Mouse (Mus musculus): ENCODE measurements around the gene Gtpbp4. TPM values are rescaled to one million over a fixed set of nuclear protein-coding genes. Genes with fewer than 3 reads are reported as not detected.
"Not testable (repeated sequence)": the region's sequence is repeated elsewhere in the genome, so short reads cannot be mapped to it uniquely, and the experiment has no call there.

Gene Gtpbp4
- polyA plus RNA-seq, 1 experiment from 2014 or later = 62.2 TPM

DNA sequence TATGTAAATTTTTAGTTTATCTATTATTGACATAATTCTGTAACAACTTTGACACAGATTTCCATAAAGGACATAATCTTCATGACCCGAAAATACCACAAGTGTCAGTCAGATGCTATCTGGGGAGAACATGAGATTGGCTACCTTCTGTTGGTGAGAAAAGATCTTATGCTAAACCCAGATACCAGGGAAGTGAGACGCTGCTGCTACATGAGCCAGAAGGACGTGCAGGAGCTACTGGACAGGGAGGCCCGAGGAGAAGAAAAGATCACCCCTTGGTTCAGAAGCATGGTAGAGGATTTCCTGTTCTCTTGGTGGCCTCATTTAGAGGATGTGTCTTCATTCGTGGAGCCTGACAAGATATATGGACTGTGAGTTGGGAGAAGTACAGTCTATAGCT, 36.8 kb downstream of the Gtpbp4 start:
- WGBS = 40% methylated on average over 1 of the region's 5 CpGs
- H3K27ac ChIP-seq (ENCODE audit: low read length); H3K4me3 ChIP-seq (replicated peaks; ENCODE audit: low read length); H3K4me1 ChIP-seq (ENCODE audit: control insufficient read depth, insufficient read depth, low read length); H3K36me3 ChIP-seq (ENCODE audit: control insufficient read depth, insufficient read depth, low read length); H3K9ac ChIP-seq (ENCODE audit: low read length); H3K4me2 ChIP-seq (ENCODE audit: low read depth, low read length); H3K9me3 ChIP-seq (replicated peaks; ENCODE audit: control insufficient read depth, low read length); H3K27me3 ChIP-seq (ENCODE audit: control insufficient read depth, insufficient read depth, low read length); ATAC-seq (ENCODE audit: insufficient read depth, low FRiP score): not testable (repeated sequence)

DNA sequence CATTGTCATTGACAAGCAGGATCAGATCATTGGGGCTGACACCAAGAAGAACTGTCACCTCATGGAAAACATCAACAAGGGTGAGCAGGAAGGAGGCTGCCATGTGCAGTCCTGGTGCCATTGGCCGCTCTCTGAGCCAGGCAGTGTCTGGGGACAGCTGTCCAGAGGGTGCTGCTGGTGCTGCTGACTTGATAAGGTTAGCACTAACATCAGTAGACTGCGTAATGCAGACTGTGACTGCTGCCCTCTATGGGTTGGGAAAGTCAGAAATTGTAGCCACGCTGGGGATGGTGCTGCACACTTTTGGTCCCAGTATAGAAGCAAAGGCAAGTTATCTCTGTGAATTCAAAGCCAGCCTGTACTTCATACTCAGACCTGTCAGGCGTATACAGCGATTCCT, 39.0 kb downstream of the Gtpbp4 start:
- not testable (repeated sequence) for H3K4me2 ChIP-seq (ENCODE audit: low read depth, low read length); ATAC-seq (ENCODE audit: insufficient read depth, low FRiP score); H3K4me1 ChIP-seq (ENCODE audit: control insufficient read depth, insufficient read depth, low read length); H3K9me3 ChIP-seq (replicated peaks; ENCODE audit: control insufficient read depth, low read length); H3K27ac ChIP-seq (ENCODE audit: low read length); H3K4me3 ChIP-seq (replicated peaks; ENCODE audit: low read length); H3K27me3 ChIP-seq (ENCODE audit: control insufficient read depth, insufficient read depth, low read length); H3K9ac ChIP-seq (ENCODE audit: low read length); H3K36me3 ChIP-seq (ENCODE audit: control insufficient read depth, insufficient read depth, low read length)
- WGBS = no CpG with 5 or more reads among the region's 5 CpGs

DNA sequence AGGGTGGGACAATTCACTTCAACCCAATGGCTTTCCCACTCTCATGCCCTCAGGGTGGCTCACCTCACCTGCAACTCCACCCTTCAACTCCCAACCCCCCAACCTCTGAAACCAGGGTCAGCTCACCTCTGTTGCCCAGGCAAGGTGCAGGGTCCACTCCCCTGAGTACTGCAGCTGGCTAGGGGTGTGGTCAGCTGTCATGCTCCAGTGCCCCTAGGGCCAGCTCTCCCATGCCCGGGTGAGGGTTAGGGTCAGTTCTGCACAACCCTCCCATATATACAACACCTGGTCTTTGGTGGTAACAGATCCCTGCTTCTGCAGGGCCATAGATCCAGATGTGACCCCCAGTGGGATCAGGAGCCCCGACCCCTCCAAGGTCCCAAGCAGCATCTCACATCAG, 40.8 kb downstream of the Gtpbp4 start:
- not testable (repeated sequence) for H3K9me3 ChIP-seq (replicated peaks; ENCODE audit: control insufficient read depth, low read length); H3K27me3 ChIP-seq (ENCODE audit: control insufficient read depth, insufficient read depth, low read length); H3K9ac ChIP-seq (ENCODE audit: low read length); H3K4me3 ChIP-seq (replicated peaks; ENCODE audit: low read length); H3K27ac ChIP-seq (ENCODE audit: low read length); H3K4me2 ChIP-seq (ENCODE audit: low read depth, low read length); H3K4me1 ChIP-seq (ENCODE audit: control insufficient read depth, insufficient read depth, low read length); ATAC-seq (ENCODE audit: insufficient read depth, low FRiP score); H3K36me3 ChIP-seq (ENCODE audit: control insufficient read depth, insufficient read depth, low read length)
- WGBS = 83% methylated on average over 2 of the region's 2 CpGs

DNA sequence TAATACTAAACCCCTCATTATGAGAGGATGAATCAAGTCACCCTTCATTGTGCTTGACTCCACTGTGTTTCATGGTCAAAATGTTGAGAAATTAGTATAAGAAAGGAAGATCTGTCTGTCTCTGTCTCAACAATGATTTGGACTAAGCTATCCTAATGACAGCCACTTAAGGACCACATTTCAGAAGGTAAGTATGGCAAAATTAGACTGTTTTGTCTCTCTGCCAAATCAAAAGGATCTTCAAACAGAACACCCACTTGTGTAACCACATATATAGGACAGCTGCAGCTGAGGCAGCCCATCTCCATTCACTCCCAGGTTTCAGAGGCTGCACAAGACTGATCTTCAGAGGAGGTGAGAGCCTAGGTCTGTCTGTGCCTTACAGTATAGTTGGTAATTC, 43.3 kb downstream of the Gtpbp4 start, which contains the start of gene Idi2:
TSS of gene Idi2 (plus strand) at position 301 of the 400 bp plus-strand sequence.
- H3K4me2 ChIP-seq (ENCODE audit: low read depth, low read length); H3K36me3 ChIP-seq (ENCODE audit: control insufficient read depth, insufficient read depth, low read length); H3K9me3 ChIP-seq (replicated peaks; ENCODE audit: control insufficient read depth, low read length); H3K9ac ChIP-seq (ENCODE audit: low read length); H3K4me1 ChIP-seq (ENCODE audit: control insufficient read depth, insufficient read depth, low read length); ATAC-seq (ENCODE audit: insufficient read depth, low FRiP score); H3K4me3 ChIP-seq (replicated peaks; ENCODE audit: low read length); H3K27ac ChIP-seq (ENCODE audit: low read length); H3K27me3 ChIP-seq (ENCODE audit: control insufficient read depth, insufficient read depth, low read length): not testable (repeated sequence)

- H3K4me2 ChIP-seq (ENCODE audit: low read depth, low read length); H3K9ac ChIP-seq (ENCODE audit: low read length); H3K36me3 ChIP-seq (ENCODE audit: control insufficient read depth, insufficient read depth, low read length); H3K4me1 ChIP-seq (ENCODE audit: control insufficient read depth, insufficient read depth, low read length); H3K4me3 ChIP-seq (replicated peaks; ENCODE audit: low read length); H3K27me3 ChIP-seq (ENCODE audit: control insufficient read depth, insufficient read depth, low read length); ATAC-seq (ENCODE audit: insufficient read depth, low FRiP score); H3K27ac ChIP-seq (ENCODE audit: low read length); H3K9me3 ChIP-seq (replicated peaks; ENCODE audit: control insufficient read depth, low read length): not testable (repeated sequence)
These were observed 47.8 kb downstream of the Gtpbp4 start, which contains the start of gene Gm9745 for GRCm38 (mm10) chr13:8948131-8948530. TSS of gene Gm9745 (minus strand) at chr13:8948231.

DNA sequence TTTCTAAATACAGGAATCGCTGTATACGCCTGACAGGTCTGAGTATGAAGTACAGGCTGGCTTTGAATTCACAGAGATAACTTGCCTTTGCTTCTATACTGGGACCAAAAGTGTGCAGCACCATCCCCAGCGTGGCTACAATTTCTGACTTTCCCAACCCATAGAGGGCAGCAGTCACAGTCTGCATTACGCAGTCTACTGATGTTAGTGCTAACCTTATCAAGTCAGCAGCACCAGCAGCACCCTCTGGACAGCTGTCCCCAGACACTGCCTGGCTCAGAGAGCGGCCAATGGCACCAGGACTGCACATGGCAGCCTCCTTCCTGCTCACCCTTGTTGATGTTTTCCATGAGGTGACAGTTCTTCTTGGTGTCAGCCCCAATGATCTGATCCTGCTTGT, 52.1 kb downstream of the Gtpbp4 start:
- not testable (repeated sequence) for H3K36me3 ChIP-seq (ENCODE audit: control insufficient read depth, insufficient read depth, low read length); ATAC-seq (ENCODE audit: insufficient read depth, low FRiP score); H3K4me1 ChIP-seq (ENCODE audit: control insufficient read depth, insufficient read depth, low read length); H3K4me2 ChIP-seq (ENCODE audit: low read depth, low read length); H3K4me3 ChIP-seq (replicated peaks; ENCODE audit: low read length); H3K27me3 ChIP-seq (ENCODE audit: control insufficient read depth, insufficient read depth, low read length); H3K9ac ChIP-seq (ENCODE audit: low read length); H3K9me3 ChIP-seq (replicated peaks; ENCODE audit: control insufficient read depth, low read length); H3K27ac ChIP-seq (ENCODE audit: low read length)
- WGBS = no CpG with 5 or more reads among the region's 5 CpGs

- H3K27me3 ChIP-seq (ENCODE audit: control insufficient read depth, insufficient read depth, low read length); H3K27ac ChIP-seq (ENCODE audit: low read length); H3K9ac ChIP-seq (ENCODE audit: low read length); ATAC-seq (ENCODE audit: insufficient read depth, low FRiP score); H3K4me3 ChIP-seq (replicated peaks; ENCODE audit: low read length); H3K4me2 ChIP-seq (ENCODE audit: low read depth, low read length); H3K36me3 ChIP-seq (ENCODE audit: control insufficient read depth, insufficient read depth, low read length); H3K4me1 ChIP-seq (ENCODE audit: control insufficient read depth, insufficient read depth, low read length); H3K9me3 ChIP-seq (replicated peaks; ENCODE audit: control insufficient read depth, low read length): not testable (repeated sequence)
- 70% methylated on average over 1 of the region's 5 CpGs for WGBS
These were observed 54.2 kb downstream of the Gtpbp4 start for GRCm38 (mm10) chr13:8941701-8942100.

GRCm38 (mm10) chr13:8941110-8941509, 54.8 kb downstream of the Gtpbp4 start:
- H3K27ac ChIP-seq (ENCODE audit: low read length); H3K36me3 ChIP-seq (ENCODE audit: control insufficient read depth, insufficient read depth, low read length); H3K9me3 ChIP-seq (replicated peaks; ENCODE audit: control insufficient read depth, low read length); H3K9ac ChIP-seq (ENCODE audit: low read length); ATAC-seq (ENCODE audit: insufficient read depth, low FRiP score); H3K27me3 ChIP-seq (ENCODE audit: control insufficient read depth, insufficient read depth, low read length); H3K4me1 ChIP-seq (ENCODE audit: control insufficient read depth, insufficient read depth, low read length); H3K4me2 ChIP-seq (ENCODE audit: low read depth, low read length); H3K4me3 ChIP-seq (replicated peaks; ENCODE audit: low read length): not testable (repeated sequence)
- WGBS = 76% methylated on average over 4 of the region's 4 CpGs

- H3K4me1 ChIP-seq (ENCODE audit: control insufficient read depth, insufficient read depth, low read length); H3K9me3 ChIP-seq (replicated peaks; ENCODE audit: control insufficient read depth, low read length); H3K4me3 ChIP-seq (replicated peaks; ENCODE audit: low read length); H3K9ac ChIP-seq (ENCODE audit: low read length); H3K27me3 ChIP-seq (ENCODE audit: control insufficient read depth, insufficient read depth, low read length); ATAC-seq (ENCODE audit: insufficient read depth, low FRiP score); H3K27ac ChIP-seq (ENCODE audit: low read length); H3K4me2 ChIP-seq (ENCODE audit: low read depth, low read length); H3K36me3 ChIP-seq (ENCODE audit: control insufficient read depth, insufficient read depth, low read length): not testable (repeated sequence)
- WGBS = 76% methylated on average over 6 of the region's 6 CpGs
These were observed 58.2 kb downstream of the Gtpbp4 start for GRCm38 (mm10) chr13:8937611-8938140.

DNA sequence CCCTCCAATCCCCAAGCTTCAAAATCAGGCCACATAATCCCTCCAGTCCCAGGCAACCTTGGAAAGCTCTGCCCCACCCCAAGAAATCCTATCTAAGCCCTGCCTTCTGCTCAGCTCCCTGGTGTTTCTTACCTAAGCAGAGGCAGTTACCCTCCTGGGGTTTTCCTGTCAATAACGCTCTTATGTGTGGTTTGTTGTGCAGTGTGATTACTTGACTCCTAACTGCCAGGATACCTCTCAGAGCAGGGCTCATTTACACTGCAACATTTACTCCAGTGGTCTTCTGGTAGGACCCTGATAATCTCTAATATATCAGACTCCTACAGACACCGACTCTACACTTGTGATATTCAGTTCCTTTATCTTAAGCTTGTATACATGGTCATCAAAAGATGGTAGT, 62.4 kb downstream of the Gtpbp4 start:
- Histone ChIP-seq H3K27me3 (ENCODE audit: control insufficient read depth, insufficient read depth, low read length) (no peaks in the 10 kb centered on the region), H3K4me2 (ENCODE audit: low read depth, low read length) (no peak overlapping the region), H3K36me3 (ENCODE audit: control insufficient read depth, insufficient read depth, low read length) (no peaks in the 10 kb centered on the region), H3K4me1 (ENCODE audit: control insufficient read depth, insufficient read depth, low read length) (no peaks in the 10 kb centered on the region), H3K4me3 (replicated peaks; ENCODE audit: low read length) (no peak overlapping the region), H3K27ac (ENCODE audit: low read length) (no peak overlapping the region), H3K9me3 (replicated peaks; ENCODE audit: control insufficient read depth, low read length) (no peaks in the 10 kb centered on the region), H3K9ac (ENCODE audit: low read length) (no peak overlapping the region)
- 59% methylated on average over 2 of the region's 2 CpGs for WGBS
- no peak for ATAC-seq (ENCODE audit: insufficient read depth, low FRiP score)
